Mouse (Mus musculus) liver, postnatal 0 days (tissue): ENCODE results near the gene Nudt19. TPM values are rescaled to one million over a fixed set of nuclear protein-coding genes. Genes with fewer than 3 reads are reported as not detected.

ENCODE experiments used
- ATAC-seq: fragments of 200-750 bp; cut with Nextera tagmentation; 2 replicates; pipeline ENCODE4 v1.8.0; 2017; ENCODE audit warnings: mild to moderate bottlenecking, moderate library complexity
- DNase-seq: peaks from one replicate; pipeline ENCODE4 v3.0.0-alpha.2; 2016
- H3K27ac ChIP-seq: fragments of 300-500 bp; sonication (generic); 2 replicates; pipeline ENCODE4 v1.5.1; 2014; ENCODE audit warnings: antibody characterized with exemption, moderate library complexity, mild to moderate bottlenecking, low read depth
- H3K27me3 ChIP-seq: fragments of 300-500 bp; sonication (generic); 2 replicates; pipeline ENCODE4 v1.6.1; 2014; ENCODE audit warnings: low read length, control low read depth, mixed read lengths; ENCODE audit not compliant: insufficient read depth
- H3K36me3 ChIP-seq: fragments of 300-500 bp; sonication (generic); replicated peaks from 2 replicates; pipeline ENCODE4 v1.6.1; 2014; ENCODE audit warnings: mild to moderate bottlenecking, control low read depth, low read length, moderate library complexity, mixed read lengths; ENCODE audit not compliant: insufficient read depth
- H3K4me1 ChIP-seq: fragments of 300-500 bp; sonication (generic); 2 replicates; pipeline ENCODE4 v1.6.1; 2014; ENCODE audit warnings: antibody characterized with exemption, mild to moderate bottlenecking, control low read depth; ENCODE audit not compliant: insufficient read depth
- H3K4me2 ChIP-seq: fragments of 300-500 bp; sonication (generic); 2 replicates; pipeline ENCODE4 v1.6.1; 2014; ENCODE audit warnings: low read depth, mild to moderate bottlenecking, low read length, moderate library complexity, mixed read lengths
- H3K4me3 ChIP-seq: fragments of 300-500 bp; sonication (generic); 2 replicates; pipeline ENCODE4 v1.5.1; 2014; ENCODE audit warnings: low read depth, low read length
- H3K9ac ChIP-seq: fragments of 300-500 bp; sonication (generic); replicated peaks from 2 replicates; pipeline ENCODE4 v1.6.1; 2014; ENCODE audit warnings: mild to moderate bottlenecking, moderate library complexity
- H3K9me3 ChIP-seq: fragments of 300-500 bp; sonication (generic); 2 replicates; pipeline ENCODE4 v1.6.1; 2016; ENCODE audit warnings: mild to moderate bottlenecking, control low read depth, low read length, mixed read lengths
- CTCF ChIP-seq: sonication (generic); IDR thresholded peaks from 2 replicates; pipeline ENCODE4 v1.5.1; 2016; ENCODE audit warnings: antibody characterized with exemption, low read depth
- EP300 ChIP-seq: IDR thresholded peaks from 2 replicates; pipeline ENCODE4 v1.6.1; 2016; ENCODE audit warnings: antibody characterized with exemption, low read depth, mild to moderate bottlenecking
- WGBS: fragments of 180-500 bp; shearing (Covaris S2); extraction: QIAGEN DNeasy Blood & Tissue Kit; methylation state at CpG from one replicate; pipeline ENCODE4 v1.1.7; 2014; ENCODE audit not compliant: insufficient replicate concordance; 5-methylcytosine and 5-hydroxymethylcytosine counted together
- polyA plus RNA-seq: library from polyadenylated mRNA; unstranded; fragments of >200 nt; fragmentation: Nextera tagmentation; extraction: Ambion mirVana; gene quantifications from 2 replicates; pipeline ENCODE4 v1.2.1, GENCODE M21; 2015

Nudt19 gene
- polyA plus RNA-seq, 1 experiment from 2014 or later: 79.9 TPM

DNA sequence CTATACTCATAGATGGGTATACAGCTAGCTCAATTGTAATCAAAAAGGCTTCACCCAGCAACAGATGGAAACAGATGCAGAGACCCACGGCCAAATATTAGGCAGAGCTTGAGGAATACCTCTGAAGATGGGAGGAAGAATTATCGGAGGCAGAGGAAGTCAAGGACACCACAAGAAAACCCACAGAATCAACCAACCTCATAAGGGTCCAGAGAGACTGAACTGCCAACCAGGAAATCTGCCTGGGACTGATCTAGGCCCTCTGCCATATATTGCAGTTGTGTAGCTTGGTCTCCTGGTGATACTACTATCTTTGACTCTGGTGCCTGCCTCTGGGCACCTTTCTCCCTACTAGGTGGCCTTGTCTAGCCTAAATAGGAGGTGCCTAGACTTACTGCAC is 29.3 kb downstream of the Nudt19 start:
- TF ChIP-seq CTCF (no peak), EP300 (no peak)
- H3K9me3 ChIP-seq: no peaks in the 10 kb centered on the region
- H3K27me3 ChIP-seq: no peaks in the 10 kb centered on the region
- H3K27ac ChIP-seq: no peak overlapping the region
- WGBS: 31% methylated on average over 2 of the region's 2 CpGs
- no peak overlapping the region for H3K4me3 ChIP-seq
- DNase-seq (no peak), ATAC-seq (no peak)
- no peaks in the 10 kb centered on the region for H3K4me1 ChIP-seq
- no peak overlapping the region for H3K4me2 ChIP-seq
- H3K36me3 ChIP-seq: no peaks in the 10 kb centered on the region
- no peak overlapping the region for H3K9ac ChIP-seq

DNA sequence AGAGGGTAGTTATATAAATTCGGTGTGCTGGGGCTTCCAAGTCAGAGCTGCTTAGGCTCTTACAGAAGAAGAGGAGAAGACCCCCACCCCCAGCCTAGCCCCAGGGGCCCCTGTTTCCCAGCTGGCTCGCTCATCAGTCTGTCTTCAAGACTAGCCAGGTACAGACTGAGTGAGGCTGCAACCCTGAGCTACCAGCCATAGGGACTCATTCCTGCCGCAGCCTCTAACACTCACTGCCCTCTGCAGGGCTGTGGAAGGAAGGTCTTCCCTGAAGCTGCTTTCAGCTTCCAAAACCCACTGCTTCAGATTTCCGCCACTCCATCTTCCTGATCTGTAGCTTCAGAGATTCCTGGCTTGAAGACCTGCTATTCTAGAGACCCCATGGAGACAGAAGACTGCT is 54.1 kb downstream of the Nudt19 start:
- no peaks in the 10 kb centered on the region for H3K9me3 ChIP-seq
- TF ChIP-seq EP300: no peak
- TF ChIP-seq CTCF: peak; percentile 37

GRCm38 (mm10) chr7:35497516-35497915 is 58.6 kb downstream of the Nudt19 start:
- Histone ChIP-seq H3K4me2 (no peak overlapping the region), H3K4me3 (no peak overlapping the region), H3K9ac (no peak overlapping the region), H3K27me3 (no peaks in the 10 kb centered on the region), H3K4me1 (no peaks in the 10 kb centered on the region), H3K27ac (no peak overlapping the region), H3K9me3 (no peaks in the 10 kb centered on the region), H3K36me3 (no peaks in the 10 kb centered on the region)
- no peak for DNase-seq
- WGBS: 77% methylated on average over 2 of the region's 2 CpGs
- no peak for ATAC-seq
- TF ChIP-seq EP300: no peak
- TF ChIP-seq CTCF: no peak

More for the DNA sequence above, 54.1 kb downstream of the Nudt19 start:
- no peak overlapping the region for H3K4me3 ChIP-seq
- H3K4me2 ChIP-seq: no peak overlapping the region
- H3K4me1 ChIP-seq: no peaks in the 10 kb centered on the region
- no peak overlapping the region for H3K9ac ChIP-seq
- DNase-seq (no peak), ATAC-seq (no peak)
- H3K36me3 ChIP-seq: no peaks in the 10 kb centered on the region
- no peaks in the 10 kb centered on the region for H3K27me3 ChIP-seq
- 28% methylated on average over 4 of the region's 4 CpGs for WGBS
- H3K27ac ChIP-seq: no peak overlapping the region

Other genes with a start within 250 kb of the Nudt19 start
- gene Gpatch1, start 237.9 kb downstream of the Nudt19 start, polyA plus RNA-seq: 4.9 and 5.6 TPM in 2 replicates
- gene Rhpn2, start 222.1 kb downstream of the Nudt19 start, polyA plus RNA-seq: 8.1 TPM in 2 replicates
- gene Faap24, start 159.5 kb downstream of the Nudt19 start, polyA plus RNA-seq: 9.3 and 11.4 TPM in 2 replicates
- 9.1 and 10.3 TPM in 2 replicates for gene Cep89, start 159.3 kb downstream of the Nudt19 start, polyA plus RNA-seq
- 0.15 and 0.27 TPM in 2 replicates for gene Slc7a9, start 107.5 kb downstream of the Nudt19 start, polyA plus RNA-seq
- 0.13 and 0.26 TPM in 2 replicates for gene Tdrd12, start 18.6 kb downstream of the Nudt19 start, polyA plus RNA-seq
- gene Rgs9bp, start 29.3 kb upstream of the Nudt19 start, polyA plus RNA-seq: 0.02 TPM in 1 of 2 replicates, not detected in the other
- 11.8 and 14.2 TPM in 2 replicates for gene Ankrd27, start 29.9 kb upstream of the Nudt19 start, polyA plus RNA-seq
- gene Pdcd5, start 91.2 kb upstream of the Nudt19 start, polyA plus RNA-seq: 162 and 163 TPM in 2 replicates
- gene Dpy19l3, start 198.2 kb upstream of the Nudt19 start, polyA plus RNA-seq: 6.0 and 8.1 TPM in 2 replicates
- gene Zfp507, start 246.7 kb upstream of the Nudt19 start, polyA plus RNA-seq: 3.2 and 3.8 TPM in 2 replicates